Mouse (Mus musculus) urinary bladder, postnatal 14 days (tissue): ENCODE measurements around the gene Zwilch.
A peak's percentile ranks its signal among the peaks of the same experiment; 100 is the strongest.
"Not testable (repeated sequence)": the region's sequence is repeated elsewhere in the genome, so short reads cannot be mapped to it uniquely, and the experiment has no call there.

Source experiments
- DNase-seq: peaks from one replicate; pipeline ENCODE4 v3.0.0; 2021; ENCODE audit warnings: low spot score

The Zwilch gene

GRCm38 (mm10) chr9:64172816-64173665 is at the start of gene Zwilch, which contains the start of gene Rpl4:
Zwilch (minus strand) TSS chr9:64173104.
Rpl4 (plus strand) TSS chr9:64173375.
- DNase-seq = peak; percentile 81

- DNase-seq = no peak
Measured at GRCm38 (mm10) chr9:64222098-64222497, 49.2 kb upstream of the Zwilch start.

GRCm38 (mm10) chr9:64221480-64221879 is 48.6 kb upstream of the Zwilch start:
- no peak for DNase-seq

GRCm38 (mm10) chr9:64220603-64221002 is 47.7 kb upstream of the Zwilch start:
- no peak for DNase-seq

- DNase-seq = no peak
Measured at GRCm38 (mm10) chr9:64219772-64220420, 47.0 kb upstream of the Zwilch start.

- DNase-seq = no peak
Measured at GRCm38 (mm10) chr9:64219305-64219704, 46.4 kb upstream of the Zwilch start.

GRCm38 (mm10) chr9:64217887-64218286 is 45.0 kb upstream of the Zwilch start:
- no peak for DNase-seq

GRCm38 (mm10) chr9:64216641-64217040 is 43.7 kb upstream of the Zwilch start:
- DNase-seq = no peak

- DNase-seq = no peak
Measured at GRCm38 (mm10) chr9:64216090-64216489, 43.2 kb upstream of the Zwilch start.

- no peak for DNase-seq
Measured at GRCm38 (mm10) chr9:64214452-64214851, 41.5 kb upstream of the Zwilch start.

GRCm38 (mm10) chr9:64207509-64208084 is 34.7 kb upstream of the Zwilch start:
- DNase-seq = no peak

- no peak for DNase-seq
Measured at GRCm38 (mm10) chr9:64202866-64203265, 30.0 kb upstream of the Zwilch start.

- no peak for DNase-seq
Measured at GRCm38 (mm10) chr9:64202331-64202730, 29.4 kb upstream of the Zwilch start.

- no peak for DNase-seq
Measured at GRCm38 (mm10) chr9:64199897-64200296, 27.0 kb upstream of the Zwilch start.

- DNase-seq = not testable (repeated sequence)
Measured at GRCm38 (mm10) chr9:64198763-64199418, 26.0 kb upstream of the Zwilch start.

GRCm38 (mm10) chr9:64198068-64198762 is 25.3 kb upstream of the Zwilch start:
- DNase-seq = no peak

- no peak for DNase-seq
Measured at GRCm38 (mm10) chr9:64197524-64197923, 24.6 kb upstream of the Zwilch start.

- DNase-seq = peak; percentile 11
Measured at GRCm38 (mm10) chr9:64195554-64195953, 22.6 kb upstream of the Zwilch start.

- DNase-seq = no peak
Measured at GRCm38 (mm10) chr9:64193879-64194278, 21.0 kb upstream of the Zwilch start.

GRCm38 (mm10) chr9:64184166-64184840 is 11.4 kb upstream of the Zwilch start:
- DNase-seq = no peak

- not testable (repeated sequence) for DNase-seq
Measured at GRCm38 (mm10) chr9:64183295-64183694, 10.4 kb upstream of the Zwilch start.
